Mouse (Mus musculus) layer of hippocampus, postnatal 36 days (tissue): ENCODE measurements at regions not wholly inside any gene's neighbourhood (a gene's known extent, or its start where the extent isn't known, plus 50 kb on each side); places are given as distances from the start of the nearest gene placed in this dataset.
"Not testable (repeated sequence)": the region's sequence is repeated elsewhere in the genome, so short reads cannot be mapped to it uniquely, and the experiment has no call there.

ENCODE experiments used
- DNase-seq, 2 experiments: peaks; one replicate each; pipeline ENCODE4 v3.0.0; 2022

DNA sequence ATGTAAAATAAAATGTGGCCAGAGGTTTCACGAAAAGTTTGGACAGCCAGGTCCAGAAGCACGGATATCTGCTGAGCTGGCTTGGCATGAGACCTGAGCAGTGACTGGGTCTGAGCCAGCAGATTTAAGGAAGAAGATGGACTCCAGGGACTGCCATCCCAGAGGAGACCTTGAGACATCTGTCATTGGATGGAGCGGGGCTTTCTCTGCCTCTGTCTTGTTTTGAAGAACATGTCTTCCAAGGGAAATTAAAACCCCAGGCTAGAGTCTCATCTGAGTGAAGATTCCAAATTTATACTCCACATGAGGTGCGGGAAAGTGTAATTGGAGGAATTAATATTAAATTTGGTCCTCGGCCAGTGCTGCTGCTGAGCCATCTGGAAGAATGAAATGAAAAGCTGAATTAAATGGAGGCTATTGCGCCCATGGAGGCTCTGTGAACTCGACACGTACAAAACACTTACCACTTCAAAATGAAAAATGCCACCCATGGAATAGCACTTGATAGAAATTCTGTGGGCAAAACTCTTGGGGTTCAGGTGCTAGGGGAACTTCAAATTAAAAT, 129.8 kb upstream of the Adcy2 start:
- DNase-seq = peak in 1 of 2 experiments; percentile 4

DNA sequence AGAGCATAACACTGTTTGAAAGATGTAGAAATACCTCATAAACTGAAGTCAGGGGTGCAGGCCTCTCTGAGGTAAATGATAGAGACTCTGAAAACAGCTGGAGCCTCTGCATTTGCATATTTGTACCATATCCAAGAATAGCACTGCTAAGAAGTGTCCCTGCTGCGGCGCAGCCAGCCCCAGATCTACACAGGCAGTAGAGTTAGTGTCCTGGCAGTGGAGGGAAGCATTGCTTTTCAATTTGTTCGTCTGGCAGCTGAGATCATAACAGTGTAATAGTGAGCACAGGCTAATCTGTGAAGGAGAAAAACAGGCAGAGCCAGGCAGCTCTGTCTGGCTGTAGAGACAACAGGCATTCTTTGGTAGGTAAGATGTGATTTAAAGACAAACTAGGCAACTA, 128.2 kb upstream of the Adcy2 start:
- no peak for DNase-seq

- DNase-seq = not testable (repeated sequence)
These were observed 119.4 kb upstream of the Adcy2 start for GRCm38 (mm10) chr13:69118743-69119142.

- no peak for DNase-seq
These were observed 109.8 kb upstream of the Adcy2 start for GRCm38 (mm10) chr13:69109168-69109567.

- DNase-seq = peak; percentile 31 to 50
These were observed 87.3 kb upstream of the Adcy2 start for GRCm38 (mm10) chr13:69086613-69087012.

DNA sequence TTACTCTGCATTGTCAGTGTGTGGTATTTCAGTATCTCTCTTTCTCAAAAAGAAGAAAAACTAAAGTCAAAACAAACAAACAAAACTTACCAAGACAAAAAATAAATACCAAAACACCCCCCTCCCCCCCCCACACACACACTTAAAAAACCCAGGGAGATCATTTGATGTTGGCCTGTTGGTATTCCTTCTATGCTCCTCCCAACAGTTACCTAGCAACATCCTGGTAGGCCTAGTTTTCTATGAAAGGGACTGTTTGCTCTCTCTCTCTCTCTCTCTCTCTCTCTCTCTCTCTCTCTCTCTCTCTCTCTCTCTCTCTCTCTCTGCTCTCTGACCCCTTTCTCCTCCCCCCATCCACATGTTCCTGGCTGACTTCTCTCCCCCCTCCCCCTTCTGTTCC, 71.0 kb upstream of the Adcy2 start:
- DNase-seq = no peak

- no peak for DNase-seq
These were observed 70.5 kb upstream of the Adcy2 start for GRCm38 (mm10) chr13:69069817-69070216.

GRCm38 (mm10) chr13:69066636-69067035, 67.3 kb upstream of the Adcy2 start:
- DNase-seq = no peak

- no peak for DNase-seq
These were observed 65.9 kb upstream of the Adcy2 start for GRCm38 (mm10) chr13:69065285-69065684.

GRCm38 (mm10) chr13:69062692-69063233, 63.4 kb upstream of the Adcy2 start:
- DNase-seq = no peak

DNA sequence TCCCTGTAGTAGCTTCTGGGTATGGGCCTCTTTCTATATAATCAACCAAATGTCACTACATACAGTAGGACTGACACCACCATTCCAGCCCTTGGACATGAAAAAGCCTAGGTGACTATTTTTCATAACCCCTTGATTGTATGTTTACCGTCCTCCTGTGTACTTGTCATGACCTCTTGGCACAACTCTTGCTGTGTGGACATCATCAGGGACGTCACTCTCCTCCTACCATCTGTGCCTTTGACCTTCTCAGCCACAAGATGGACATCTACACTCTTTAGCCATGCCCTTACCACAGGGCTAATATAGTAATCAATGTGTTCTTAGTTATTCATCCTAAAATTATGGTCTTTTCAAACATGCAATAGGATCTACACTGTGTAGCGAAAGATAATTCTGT, 62.1 kb upstream of the Adcy2 start:
- DNase-seq = no peak
